Mouse (Mus musculus) CH12.LX (cell line): ENCODE data around the gene Stx8. TPM values are rescaled to one million over a fixed set of nuclear protein-coding genes. Genes with fewer than 3 reads are reported as not detected.

Source experiments
- DNase-seq: peaks from one replicate; pipeline ENCODE4 v3.0.0-alpha.2; 2013; ENCODE audit errors: extremely low read depth
- H3K27ac ChIP-seq: 2 replicates; pipeline ENCODE4 v1.5.1; 2012; ENCODE audit warnings: low read depth, mild to moderate bottlenecking, control low read depth, moderate library complexity; ENCODE audit not compliant: insufficient read depth
- H3K27me3 ChIP-seq: replicated peaks from 2 replicates; pipeline ENCODE3; 2012; ENCODE audit warnings: inconsistent platforms
- H3K36me3 ChIP-seq, 2 experiments: replicated peaks in 1 of 2; 2 replicates each; pipeline versions ENCODE3 to v1.6.1; 2012; ENCODE audit warnings: inconsistent platforms in 1 of 2, low read length in 1 of 2, mild to moderate bottlenecking in 1 of 2, mixed read lengths in 1 of 2, moderate library complexity in 1 of 2; ENCODE audit not compliant: control insufficient read depth in 1 of 2, insufficient read depth in 1 of 2
- H3K4me1 ChIP-seq, 2 experiments: 2 replicates each; pipeline ENCODE4 v1.6.1; 2012; ENCODE audit warnings: inconsistent platforms in 1 of 2, moderate library complexity in 1 of 2; ENCODE audit not compliant: insufficient read depth in 2 of 2, control insufficient read depth in 1 of 2
- H3K4me2 ChIP-seq: 2 replicates; pipeline ENCODE4 v1.6.1; 2012; ENCODE audit warnings: low read depth, mild to moderate bottlenecking, control low read depth; ENCODE audit not compliant: poor library complexity, insufficient read depth, severe bottlenecking
- H3K4me3 ChIP-seq, 3 experiments: fragments of 150-350 bp in 1 of 3; sonication (generic) in 1 of 3; replicated peaks in 1 of 3; 2 replicates each; pipeline versions ENCODE3 to v1.5.1; 2011 to 2012; ENCODE audit warnings: low read depth in 2 of 3, low read length in 2 of 3, mild to moderate bottlenecking in 2 of 3, moderate library complexity in 2 of 3, control low read depth in 1 of 3, improper control_type of control experiment in 1 of 3, inconsistent platforms in 1 of 3, mixed read lengths in 1 of 3; ENCODE audit not compliant: poor library complexity in 1 of 3
- H3K79me2 ChIP-seq: replicated peaks from 2 replicates; pipeline ENCODE4 v1.6.1; 2012; ENCODE audit warnings: mild to moderate bottlenecking, moderate library complexity; ENCODE audit not compliant: control insufficient read depth, poor library complexity, insufficient read depth, severe bottlenecking; ENCODE audit errors: extremely low read depth
- H3K9ac ChIP-seq: 2 replicates; pipeline ENCODE4 v1.6.1; 2012; ENCODE audit warnings: low read depth, mild to moderate bottlenecking, control low read depth, moderate library complexity; ENCODE audit not compliant: insufficient read depth
- H3K9me3 ChIP-seq: replicated peaks from 2 replicates; pipeline ENCODE3; 2012; ENCODE audit warnings: low read length, inconsistent platforms, mixed read lengths
- BHLHE40 ChIP-seq: IDR thresholded peaks from 2 replicates; pipeline ENCODE4 v1.6.1; 2011; ENCODE audit warnings: mild to moderate bottlenecking, low read depth, low read length, improper control_type of control experiment
- CHD1 ChIP-seq: IDR thresholded peaks from 2 replicates; pipeline ENCODE4 v1.6.1; 2012; ENCODE audit warnings: low read depth, low read length, improper control_type of control experiment, inconsistent platforms
- CHD2 ChIP-seq: IDR thresholded peaks from 2 replicates; pipeline ENCODE4 v1.6.1; 2011; ENCODE audit warnings: low read length, improper control_type of control experiment
- CTCF ChIP-seq, 2 experiments: IDR thresholded peaks in 1 of 2; conservative IDR thresholded peaks in 1 of 2; 2 replicates each; pipeline ENCODE4 v1.5.1; 2011 to 2012; ENCODE audit warnings: low read depth in 2 of 2, low read length in 2 of 2, improper control_type of control experiment in 1 of 2, inconsistent platforms in 1 of 2, mild to moderate bottlenecking in 1 of 2, moderate library complexity in 1 of 2
- EP300 ChIP-seq: IDR thresholded peaks from 2 replicates; pipeline ENCODE4 v1.6.1; 2011; ENCODE audit warnings: low read length, improper control_type of control experiment
- GABPA ChIP-seq: IDR thresholded peaks from 2 replicates; pipeline ENCODE4 v1.6.1; 2012; ENCODE audit warnings: low read depth, low read length, improper control_type of control experiment, inconsistent platforms; ENCODE audit not compliant: insufficient replicate concordance
- HCFC1 ChIP-seq: IDR thresholded peaks from 2 replicates; pipeline ENCODE4 v1.6.1; 2012; ENCODE audit warnings: low read depth, mild to moderate bottlenecking, inconsistent platforms, low read length, improper control_type of control experiment
- IRF4 ChIP-seq: IDR thresholded peaks from 2 replicates; pipeline ENCODE4 v1.6.1; 2014; ENCODE audit warnings: low read depth, mild to moderate bottlenecking, inconsistent platforms, low read length, improper control_type of control experiment
- JUND ChIP-seq: conservative IDR thresholded peaks from 2 replicates; pipeline ENCODE4 v1.6.1; 2011; ENCODE audit warnings: low read depth, low read length, improper control_type of control experiment
- MAX ChIP-seq: IDR thresholded peaks from 2 replicates; pipeline ENCODE4 v1.6.1; 2011; ENCODE audit warnings: low read length, improper control_type of control experiment
- NRF1 ChIP-seq: IDR thresholded peaks from 2 replicates; pipeline ENCODE4 v1.6.1; 2014; ENCODE audit warnings: low read depth, mild to moderate bottlenecking, inconsistent platforms, low read length, improper control_type of control experiment, moderate library complexity
- POLR2AphosphoS2 ChIP-seq: IDR thresholded peaks from 2 replicates; pipeline ENCODE4 v1.6.1; 2011; ENCODE audit warnings: low read depth, low read length, improper control_type of control experiment
- RAD21 ChIP-seq: IDR thresholded peaks from 2 replicates; pipeline ENCODE4 v1.6.1; 2011; ENCODE audit warnings: low read depth, mild to moderate bottlenecking, low read length, improper control_type of control experiment, moderate library complexity
- SIN3A ChIP-seq: IDR thresholded peaks from 2 replicates; pipeline ENCODE4 v1.6.1; 2012; ENCODE audit warnings: low read length, improper control_type of control experiment, inconsistent platforms
- TCF12 ChIP-seq: IDR thresholded peaks from 2 replicates; pipeline ENCODE4 v1.6.1; 2014; ENCODE audit warnings: low read depth, mild to moderate bottlenecking, inconsistent platforms, low read length, improper control_type of control experiment
- USF1 ChIP-seq: IDR thresholded peaks from 2 replicates; pipeline ENCODE4 v1.6.1; 2014; ENCODE audit warnings: low read depth, mild to moderate bottlenecking, inconsistent platforms, low read length, improper control_type of control experiment
- USF2 ChIP-seq: conservative IDR thresholded peaks from 2 replicates; pipeline ENCODE4 v1.6.1; 2011; ENCODE audit warnings: low read depth, low read length, improper control_type of control experiment
- ZC3H11A ChIP-seq: IDR thresholded peaks from 2 replicates; pipeline ENCODE4 v1.6.1; 2012; ENCODE audit warnings: low read depth, mild to moderate bottlenecking, inconsistent platforms, low read length, improper control_type of control experiment
- ZKSCAN1 ChIP-seq: IDR thresholded peaks from 2 replicates; pipeline ENCODE4 v1.6.1; 2012; ENCODE audit warnings: low read depth, inconsistent platforms, low read length, improper control_type of control experiment, borderline replicate concordance
- ZMIZ1 ChIP-seq: IDR thresholded peaks from 2 replicates; pipeline ENCODE4 v1.6.1; 2012; ENCODE audit warnings: low read depth, mild to moderate bottlenecking, inconsistent platforms, low read length, improper control_type of control experiment
- dilution Hi-C: fragments of 300-500 bp; cut with MboI; formaldehyde crosslinking; loops from 2 replicates; pipeline ENCODE4 v1.14.3; 2020; ENCODE audit warnings: low sequenced_read_pairs; ENCODE audit not compliant: extremely low pct_unique_long_range_greater_than_20kb, extremely low pct_ligation_motif_present
- in situ Hi-C: fragments of 300-500 bp; cut with MboI; formaldehyde crosslinking; loops from 3 replicates; pipeline ENCODE4 v1.14.3; 2019; ENCODE audit warnings: low sequenced_read_pairs, low pct_ligation_motif_present, low pct_unique_long_range_greater_than_20kb, mixed read lengths
- polyA plus RNA-seq: library from polyadenylated mRNA; unstranded; fragments of >175 nt; gene quantifications from 2 replicates; pipeline ENCODE4 v1.2.1, GENCODE M21; 2012; ENCODE audit warnings: low read depth; ENCODE audit not compliant: insufficient read length
- total RNA-seq, 2 experiments: library from RNA; depleted of rRNA; stranded (reverse); fragments of 300-350 nt in 1 of 2; fragments of >200 nt in 1 of 2; gene quantifications; 2 replicates each; pipeline ENCODE4 v1.2.3; 2012 to 2014

Gene Stx8
- total and polyA plus RNA-seq, 3 experiments, result 31.8 to 57.9 (median 35.2) TPM

DNA sequence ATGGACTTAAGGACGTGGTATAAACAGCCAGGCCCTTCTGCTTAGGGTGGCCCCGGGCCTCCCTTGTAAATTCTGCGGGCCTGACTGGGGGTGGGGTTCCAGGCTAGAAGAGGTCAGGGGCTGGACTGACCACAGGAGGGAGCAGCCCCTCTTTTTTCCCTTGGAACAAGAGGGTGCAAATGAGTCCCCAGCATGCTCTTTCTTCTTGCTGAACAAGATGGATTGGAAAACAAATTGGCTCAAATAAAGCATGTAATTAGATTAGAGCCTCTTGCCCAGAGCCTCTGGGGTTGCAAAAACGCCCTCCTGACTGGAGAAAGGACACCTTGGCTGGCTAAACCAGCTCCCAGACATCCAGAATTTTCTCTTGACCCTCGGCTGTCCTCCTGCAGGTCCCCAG, 273.8 kb downstream of the Stx8 start:
- in situ Hi-C loops (no loop called here), dilution Hi-C loops (no loop called here)
- no peak for DNase-seq
- Histone ChIP-seq H3K9ac (no peak overlapping the region), H3K27ac (no peak overlapping the region), H3K4me1 (peaks cover 2 to 9% of the 10 kb centered on the region in 2 experiments; a peak in 2 of 4 replicates), H3K36me3 (no peaks in the 10 kb centered on the region), H3K27me3 (no peaks in the 10 kb centered on the region), H3K4me3 (no peak overlapping the region), H3K4me2 (no peak overlapping the region), H3K9me3 (no peaks in the 10 kb centered on the region), H3K79me2 (no peaks in the 10 kb centered on the region)
- TF ChIP-seq MAX (no peak), SIN3A (no peak), CHD2 (no peak), RAD21 (no peak), ZKSCAN1 (no peak), USF1 (no peak), ZC3H11A (no peak), NRF1 (no peak), ZMIZ1 (no peak), IRF4 (no peak), TCF12 (no peak), EP300 (no peak), CTCF (conservative IDR thresholded peaks at IDR 0.05 in 1 of 2, IDR thresholded peaks at IDR 0.05 in 1 of 2; ENCODE audit: low read depth in 2 of 2, low read length in 2 of 2) (no peak), JUND (no peak), GABPA (no peak), USF2 (no peak), CHD1 (no peak), HCFC1 (no peak)

DNA sequence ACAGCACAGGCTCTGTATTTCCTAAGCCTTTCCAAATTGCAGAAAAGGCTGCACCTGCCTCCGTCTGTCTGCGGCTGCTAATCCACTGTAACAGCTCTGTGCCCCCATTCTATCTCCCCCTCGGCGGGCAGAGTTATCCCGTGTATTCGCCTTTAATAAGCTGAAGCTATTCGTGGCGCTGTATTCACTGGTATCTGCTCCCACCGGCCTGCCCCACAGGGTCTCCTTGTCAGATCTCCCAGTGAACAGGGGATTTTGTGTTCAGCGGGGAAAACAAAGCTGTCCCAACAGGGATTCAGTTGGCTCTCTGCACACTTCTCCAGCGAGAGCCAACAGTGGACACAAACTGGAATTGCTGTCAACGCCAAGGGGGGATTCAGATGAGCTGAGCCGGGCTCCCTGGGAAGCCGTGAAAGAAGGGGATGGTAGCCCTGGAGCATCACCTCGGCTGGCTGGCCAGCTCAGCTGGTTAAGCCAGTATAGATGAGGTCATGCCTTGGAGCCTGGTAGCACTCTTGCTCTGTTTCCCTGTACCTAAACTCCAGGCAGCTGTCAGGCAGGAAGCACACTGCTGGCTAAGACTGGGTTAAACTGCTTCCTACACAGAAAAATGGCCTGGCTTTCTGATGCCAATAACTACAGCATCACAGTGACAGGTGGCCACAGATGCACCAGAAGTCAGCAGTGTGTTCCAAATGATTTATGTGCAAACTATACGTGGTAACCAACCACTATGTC, 278.4 kb downstream of the Stx8 start:
- no peaks in the 10 kb centered on the region for H3K79me2 ChIP-seq
- no peaks in the 10 kb centered on the region for H3K36me3 ChIP-seq
- no peak overlapping the region for H3K4me3 ChIP-seq
- H3K4me2 ChIP-seq, result no peak overlapping the region
- H3K27me3 ChIP-seq, result no peaks in the 10 kb centered on the region
- peaks cover 6 to 20% of the 10 kb centered on the region in 2 experiments; a peak in 2 of 4 replicates for H3K4me1 ChIP-seq
- no peak for TF ChIP-seq BHLHE40
- no peak for TF ChIP-seq USF2
- TF ChIP-seq POLR2AphosphoS2, result no peak
- TF ChIP-seq CHD2, result no peak
- no peak for TF ChIP-seq NRF1
- no peak for TF ChIP-seq RAD21
- TF ChIP-seq, all 38 proteins: peak for 0
- dilution Hi-C loops, result no loop called here
- DNase-seq, result no peak
- Histone ChIP-seq H3K27ac (no peak overlapping the region), H3K9ac (no peak overlapping the region), H3K9me3 (no peaks in the 10 kb centered on the region)
- in situ Hi-C loops, result no loop called here
